In the genomic region with DNA sequence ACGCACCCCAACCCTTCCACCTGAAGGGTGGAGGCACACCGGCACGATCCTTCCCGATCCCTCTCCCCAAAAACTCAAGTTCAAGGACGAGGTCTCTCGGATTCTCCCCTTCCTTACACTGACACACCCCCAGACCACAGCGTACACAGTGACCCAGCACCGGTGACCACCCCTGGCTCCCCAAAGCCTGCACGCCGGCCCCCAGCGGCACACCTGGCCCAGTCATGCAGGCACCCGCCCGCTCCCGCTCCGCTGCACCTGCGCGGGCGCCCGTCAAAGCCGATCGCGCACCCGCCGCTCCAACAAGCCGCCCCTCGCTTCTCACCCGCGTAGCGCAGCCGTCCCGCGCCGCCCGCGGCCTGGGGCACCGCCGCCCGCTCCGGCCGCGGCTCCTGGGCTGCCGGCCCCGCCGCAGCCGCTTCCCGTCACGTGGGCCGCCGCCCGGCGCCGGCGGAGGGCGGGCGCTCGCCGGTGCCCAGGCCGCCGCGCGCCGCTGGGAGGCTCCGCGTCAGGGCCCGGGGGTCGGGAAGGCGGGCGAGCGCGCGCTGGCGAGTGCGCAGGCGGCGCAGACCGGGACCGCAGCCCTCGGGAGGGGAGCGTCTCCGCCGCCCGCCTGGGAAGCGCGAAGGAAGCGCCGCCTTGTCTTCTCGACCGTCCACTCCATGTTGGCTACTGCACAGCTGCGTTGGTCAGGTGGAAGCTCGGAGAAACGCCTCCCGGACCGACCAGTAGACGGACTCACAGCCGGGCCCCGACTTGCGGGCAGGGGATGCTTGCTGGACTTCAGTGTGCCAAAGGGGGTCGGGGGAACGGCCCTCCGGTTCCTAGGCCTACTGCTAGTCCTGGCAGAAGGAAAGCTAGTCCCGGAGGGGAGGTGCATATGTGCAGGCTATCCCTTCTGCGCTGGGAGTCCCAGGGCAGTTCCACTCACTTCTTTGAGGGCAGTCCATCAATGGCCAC, we compare ENCODE assay signal across 8 mouse cellular contexts. TPM values are rescaled to one million over a fixed set of nuclear protein-coding genes. Genes with fewer than 3 reads are reported as not detected.
DNase-seq lines count a peak whose midpoint lies in the region; ATAC-seq lines count a peak whose summit lies in the region.

No protein-coding gene starts in this region.

- H3K9ac ChIP-seq in forebrain, embryonic 11.5 days (ENCODE audit: low read length): peak overlapping the region; percentile 88
- H3K9ac ChIP-seq in heart, embryonic 15.5 days: peak overlapping the region; percentile 96
- H3K9ac ChIP-seq in liver, embryonic 13.5 days: peak overlapping the region; percentile 91
- H3K9ac ChIP-seq in stomach, embryonic 14.5 days (replicated peaks; ENCODE audit: low read depth, low read length): peak overlapping the region; percentile 83

- peak overlapping the region; percentile 74 for H3K4me3 ChIP-seq in forebrain, embryonic 11.5 days (ENCODE audit: low read depth, low read length)
- peak overlapping the region; percentile 71 for H3K4me3 ChIP-seq in heart, embryonic 15.5 days
- peak overlapping the region; percentile 81 for H3K4me3 ChIP-seq in liver, embryonic 13.5 days (replicated peaks)
- peak overlapping the region; percentile 70 for H3K4me3 ChIP-seq in stomach, embryonic 14.5 days (ENCODE audit: low read depth, low read length)

- H3K4me1 ChIP-seq in forebrain, embryonic 11.5 days (replicated peaks; ENCODE audit: control insufficient read depth, insufficient read depth, low read length): 0 out of 2 replicates have a peak, but pooled peaks cover 3% of the 10 kb centered on the region
- H3K4me1 ChIP-seq in heart, embryonic 15.5 days (replicated peaks): peaks cover 18% of the 10 kb centered on the region
- peaks cover 25% of the 10 kb centered on the region for H3K4me1 ChIP-seq in liver, embryonic 13.5 days (replicated peaks)
- H3K4me1 ChIP-seq in stomach, embryonic 14.5 days (ENCODE audit: control insufficient read depth, insufficient read depth, low read length): no peaks in the 10 kb centered on the region

- no peaks in the 10 kb centered on the region for H3K27me3 ChIP-seq in forebrain, embryonic 11.5 days (ENCODE audit: control insufficient read depth, insufficient read depth, low read length)
- H3K27me3 ChIP-seq in heart, embryonic 15.5 days: no peaks in the 10 kb centered on the region
- H3K27me3 ChIP-seq in liver, embryonic 13.5 days: no peaks in the 10 kb centered on the region
- no peaks in the 10 kb centered on the region for H3K27me3 ChIP-seq in stomach, embryonic 14.5 days (ENCODE audit: control insufficient read depth, insufficient read depth, low read length)

- H3K27ac ChIP-seq in forebrain, embryonic 11.5 days (ENCODE audit: low read depth, low read length): peak overlapping the region; percentile 72
- peak overlapping the region; percentile 80 for H3K27ac ChIP-seq in heart, embryonic 15.5 days
- peak overlapping the region; percentile 69 for H3K27ac ChIP-seq in liver, embryonic 13.5 days
- peak overlapping the region; percentile 72 for H3K27ac ChIP-seq in stomach, embryonic 14.5 days (ENCODE audit: low read length)

- peak; percentile 91 for ATAC-seq in forebrain, embryonic 11.5 days (replicated peaks; ENCODE audit: low FRiP score)
- peak; percentile 88 for ATAC-seq in heart, embryonic 15.5 days (replicated peaks; ENCODE audit: insufficient number of reproducible peaks, insufficient read depth, low FRiP score, low read depth)
- peak; percentile 87 for ATAC-seq in liver, embryonic 13.5 days (ENCODE audit: low read depth)
- peak; percentile 90 for ATAC-seq in stomach, embryonic 14.5 days (ENCODE audit: insufficient number of reproducible peaks, insufficient read depth, low FRiP score, low read depth)

- H3K4me2 ChIP-seq in forebrain, embryonic 11.5 days (ENCODE audit: low read depth, low read length, severe bottlenecking): peak overlapping the region; percentile 51
- H3K4me2 ChIP-seq in heart, embryonic 15.5 days: peak overlapping the region; percentile 84
- peak overlapping the region; percentile 90 for H3K4me2 ChIP-seq in liver, embryonic 13.5 days
- H3K4me2 ChIP-seq in stomach, embryonic 14.5 days (replicated peaks; ENCODE audit: low read depth, low read length): peak overlapping the region; percentile 70

- peak; percentile 28 to 32 for DNase-seq in CD8-positive naive resting alpha-beta T cell, adult 2 months (ENCODE audit: low read depth in 2 of 2, low spot score in 2 of 2)
- peak; percentile 33 for DNase-seq in c-Kit-negative CD71-positive TER-119-positive erythroid progenitor cells, embryonic 14.5 days (ENCODE audit: low read depth, low spot score)
- peak; percentile 77 for DNase-seq in forebrain, embryonic 11.5 days (ENCODE audit: low spot score)
- DNase-seq in kidney, postnatal 14 days: peak; percentile 83
- DNase-seq in liver, embryonic 13.5 days: peak; percentile 48
- peak; percentile 46 to 48 for DNase-seq in natural killer cell, adult 2 months (ENCODE audit: low spot score in 2 of 2)

- H3K36me3 ChIP-seq in forebrain, embryonic 11.5 days (ENCODE audit: control insufficient read depth, insufficient read depth, low read length): no peaks in the 10 kb centered on the region
- 0 out of 2 replicates have a peak, but pooled peaks cover 4% of the 10 kb centered on the region for H3K36me3 ChIP-seq in heart, embryonic 15.5 days
- H3K36me3 ChIP-seq in liver, embryonic 13.5 days: no peaks in the 10 kb centered on the region
- no peaks in the 10 kb centered on the region; the same call in 1 of the 2 replicates for H3K36me3 ChIP-seq in stomach, embryonic 14.5 days (ENCODE audit: control insufficient read depth, insufficient read depth, low read length)

- no peaks in the 10 kb centered on the region for H3K9me3 ChIP-seq in forebrain, embryonic 11.5 days (ENCODE audit: control insufficient read depth, low read length)
- no peaks in the 10 kb centered on the region for H3K9me3 ChIP-seq in heart, embryonic 15.5 days (replicated peaks)
- H3K9me3 ChIP-seq in liver, embryonic 13.5 days (replicated peaks): no peaks in the 10 kb centered on the region
- no peaks in the 10 kb centered on the region for H3K9me3 ChIP-seq in stomach, embryonic 14.5 days (ENCODE audit: control insufficient read depth, low read depth, low read length)

- under 1% methylated on average over 94 of the region's 102 CpGs for WGBS in forebrain, embryonic 11.5 days
- under 1% methylated on average over 81 of the region's 102 CpGs for WGBS in heart, embryonic 15.5 days
- WGBS in liver, embryonic 13.5 days (ENCODE audit: insufficient replicate concordance): under 1% methylated on average over 92 of the region's 102 CpGs
- under 1% methylated on average over 97 of the region's 102 CpGs for WGBS in stomach, embryonic 14.5 days

RNA-seq across cellular contexts. Expression of a gene that starts 6.1 kb away (rescaled TPM):
- 17.3 and 17.6 TPM in 2 replicates for polyA plus RNA-seq in forebrain, embryonic 11.5 days (2014; fragmentation: Nextera tagmentation; extraction: Ambion mirVana)
- 6.2 and 7.4 TPM in 2 replicates for polyA plus RNA-seq in heart, embryonic 15.5 days (2015; fragmentation: Nextera tagmentation; extraction: Ambion mirVana)
- polyA plus RNA-seq in liver, embryonic 13.5 days (2015; fragmentation: Nextera tagmentation; extraction: Ambion mirVana): 4.0 and 4.3 TPM in 2 replicates
- 14.5 and 15.0 TPM in 2 replicates for polyA plus RNA-seq in stomach, embryonic 14.5 days (2014; fragmentation: Nextera tagmentation; extraction: Ambion mirVana)

RNA-seq across cellular contexts. Expression of a gene that starts 6.2 kb away (rescaled TPM):
- 38.3 and 41.8 TPM in 2 replicates for polyA plus RNA-seq in forebrain, embryonic 11.5 days (2014; fragmentation: Nextera tagmentation; extraction: Ambion mirVana)
- 20.0 and 22.6 TPM in 2 replicates for polyA plus RNA-seq in heart, embryonic 15.5 days (2015; fragmentation: Nextera tagmentation; extraction: Ambion mirVana)
- 9.4 and 11.8 TPM in 2 replicates for polyA plus RNA-seq in liver, embryonic 13.5 days (2015; fragmentation: Nextera tagmentation; extraction: Ambion mirVana)
- 26.8 and 28.5 TPM in 2 replicates for polyA plus RNA-seq in stomach, embryonic 14.5 days (2014; fragmentation: Nextera tagmentation; extraction: Ambion mirVana)

Comparison
In these comparisons a context has a peak if more than half of its experiments do, and no peak if none do; other contexts are left out.
1. Peak in every context shown above with its lines: DNase-seq, ATAC-seq, H3K4me3 ChIP-seq and H3K27ac ChIP-seq.
2. DNase-seq: peak in every context shown above with its lines; median percentile 83 in kidney, postnatal 14 days; 77 in forebrain, embryonic 11.5 days; 48 in liver, embryonic 13.5 days; 47 in natural killer cell, adult 2 months; 33 in c-Kit-negative CD71-positive TER-119-positive erythroid progenitor cells, embryonic 14.5 days; 30 in CD8-positive naive resting alpha-beta T cell, adult 2 months.